Mouse (Mus musculus) ES-CJ7 (cell line): ENCODE data around the gene Klhdc9.

Source experiments
- DNase-seq: peaks from one replicate; pipeline ENCODE4 v3.0.0; 2011; ENCODE audit warnings: low read depth, low spot score

The Klhdc9 gene

DNA sequence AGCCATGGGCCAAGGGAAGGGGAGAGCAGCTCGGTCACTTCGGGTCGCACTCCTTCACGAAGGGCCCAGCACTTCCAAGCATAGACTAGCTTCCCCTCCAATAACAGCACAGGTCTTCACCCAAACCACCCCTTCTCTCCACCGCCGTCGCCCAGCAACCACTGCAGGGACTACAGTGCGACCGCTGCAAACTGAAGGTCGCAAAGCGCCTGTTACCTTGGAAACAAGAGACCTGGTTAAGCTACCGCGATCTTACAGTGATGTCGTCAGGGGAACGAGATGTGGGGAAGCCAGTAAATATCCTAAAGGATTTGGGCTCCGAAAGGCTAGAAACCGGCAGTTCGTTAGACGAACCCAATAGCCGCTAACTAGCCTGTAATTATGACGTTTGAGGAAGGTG, at the start of gene Klhdc9:
Gene Klhdc9 (minus strand): TSS at position 143 of the 400 bp plus-strand sequence.
- DNase-seq: peak; percentile 98

GRCm38 (mm10) chr1:171410231-171410630, 49.6 kb upstream of the Klhdc9 start:
- DNase-seq: no peak

DNA sequence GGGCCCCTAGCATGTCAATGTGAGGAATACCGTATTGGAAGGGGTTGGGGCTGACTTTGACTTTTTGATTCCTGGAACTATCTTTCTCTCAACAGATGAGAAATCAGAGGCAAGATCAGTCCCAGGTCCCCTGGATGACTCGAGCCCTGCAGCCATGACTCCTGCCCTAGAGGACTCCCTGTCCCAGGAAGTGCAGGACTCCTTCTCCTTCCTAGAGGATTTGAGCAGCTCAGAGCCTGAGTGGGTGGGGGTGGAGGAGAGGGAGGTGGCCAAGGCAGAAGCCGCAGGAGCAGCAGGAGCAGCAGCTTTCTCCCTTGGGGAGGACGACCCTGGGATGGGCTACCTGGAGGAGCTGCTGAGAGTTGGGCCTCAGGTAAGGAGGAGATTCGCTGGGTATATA, 46.7 kb upstream of the Klhdc9 start:
- no peak for DNase-seq

DNA sequence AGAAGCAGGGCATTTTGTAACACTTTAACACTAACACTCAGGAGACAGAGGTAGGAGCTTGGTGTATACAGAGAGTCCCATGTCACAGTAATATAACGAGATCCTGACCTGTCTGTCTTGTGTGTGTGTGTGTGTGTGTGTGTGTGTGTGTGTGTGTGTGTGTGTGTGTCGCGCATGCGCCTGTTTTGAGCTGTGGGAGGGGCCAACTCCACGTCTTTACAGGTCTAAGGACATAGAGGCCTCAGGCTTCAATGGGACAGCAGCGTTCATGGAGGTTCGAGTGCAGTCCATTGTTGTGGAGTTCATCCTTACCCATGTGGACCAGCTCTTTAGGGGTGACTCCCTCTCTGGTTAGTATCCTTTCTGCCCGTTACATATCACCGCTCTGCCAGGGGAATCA, 42.4 kb upstream of the Klhdc9 start:
- DNase-seq: no peak

GRCm38 (mm10) chr1:171401821-171402220, 41.2 kb upstream of the Klhdc9 start:
- DNase-seq: peak; percentile 89

GRCm38 (mm10) chr1:171390101-171390500, 29.5 kb upstream of the Klhdc9 start:
- peak; percentile 57 for DNase-seq

- no peak for DNase-seq
These were observed 27.9 kb upstream of the Klhdc9 start, which contains the start of gene Arhgap30 for GRCm38 (mm10) chr1:171388376-171389102. Gene Arhgap30, plus strand, starts transcription at chr1:171388954.

DNA sequence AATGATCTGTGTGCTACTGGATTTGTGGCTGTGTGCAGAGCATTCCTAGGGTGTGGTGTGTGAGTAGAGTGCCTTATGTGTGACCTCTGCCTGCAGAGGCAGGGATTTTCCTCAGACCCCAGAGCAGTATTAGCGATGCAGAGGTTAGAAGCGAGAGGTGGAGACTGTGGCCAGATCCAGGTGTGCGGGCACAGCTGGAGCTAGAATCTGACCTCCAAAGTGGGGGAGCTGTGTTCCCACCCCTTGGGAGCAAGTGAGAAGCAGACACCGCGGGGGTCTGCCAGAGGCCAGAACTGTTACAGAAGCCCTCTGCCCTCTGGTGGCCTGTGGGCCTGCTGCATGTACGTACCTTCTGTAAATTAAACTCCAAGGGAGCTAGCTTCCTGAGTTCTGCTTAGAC, 26.5 kb upstream of the Klhdc9 start:
- DNase-seq: peak; percentile 83

DNA sequence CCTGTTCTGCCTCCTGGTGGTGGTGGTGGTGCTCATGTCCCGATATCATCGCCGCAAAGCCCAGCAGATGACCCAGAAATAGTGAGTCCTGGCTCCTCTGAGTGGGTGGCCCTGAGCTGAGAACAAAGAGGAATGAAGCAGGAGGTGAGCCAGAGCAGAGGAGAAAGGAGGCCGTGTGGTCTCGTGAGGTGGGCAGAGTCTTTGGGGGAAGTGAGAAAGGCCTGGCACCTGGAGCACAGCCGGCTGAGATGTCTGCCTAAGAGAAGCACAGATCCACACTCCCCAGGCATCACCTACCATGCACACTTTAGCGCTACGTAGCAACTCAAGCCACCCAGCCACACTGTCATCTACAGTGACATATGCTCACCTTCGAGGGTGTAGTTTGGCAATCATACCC, 24.6 kb upstream of the Klhdc9 start:
- DNase-seq: no peak

DNA sequence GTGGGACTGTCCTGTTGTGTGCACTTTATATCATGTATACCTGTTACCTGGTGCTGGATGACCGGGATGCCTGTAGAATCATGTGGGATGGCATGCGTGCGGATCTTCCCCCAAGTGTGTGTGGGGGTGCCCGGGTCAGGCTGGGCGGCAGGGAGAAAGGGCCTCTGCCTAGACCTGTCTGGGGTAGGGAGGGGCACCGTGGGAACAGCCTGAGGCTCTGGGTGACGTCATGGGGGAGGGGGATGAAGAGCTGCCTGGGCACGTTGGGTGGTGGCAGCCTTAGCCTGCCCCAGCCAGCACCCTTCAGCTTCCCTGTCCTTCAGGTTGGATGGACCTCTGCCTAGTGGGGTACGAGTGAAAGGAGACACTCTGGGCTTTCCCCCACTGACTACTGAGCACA, 23.8 kb upstream of the Klhdc9 start:
- DNase-seq: no peak

DNA sequence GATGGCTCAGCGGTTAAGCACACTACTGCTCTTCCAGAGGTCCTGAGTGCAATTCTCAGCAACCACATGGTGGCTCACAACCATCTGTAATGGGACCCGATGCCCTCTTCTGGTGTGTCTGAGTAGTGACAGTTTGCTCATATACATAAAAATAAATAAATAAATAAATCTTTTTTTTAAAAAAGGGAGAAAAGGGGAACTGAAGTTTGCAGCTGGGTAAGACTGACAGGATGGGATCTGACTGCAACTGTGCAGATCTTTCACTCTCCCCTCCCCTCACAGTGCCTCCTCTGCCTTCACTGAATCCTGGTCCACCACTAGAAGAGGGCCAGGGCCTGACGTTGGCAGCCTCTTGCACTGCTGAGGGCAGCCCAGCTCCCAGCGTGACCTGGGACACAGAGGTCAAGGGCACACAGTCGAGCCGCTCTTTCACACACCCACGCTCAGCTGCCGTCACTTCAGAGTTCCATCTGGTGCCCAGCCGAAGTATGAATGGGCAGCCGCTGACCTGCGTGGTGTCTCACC, 21.6 kb upstream of the Klhdc9 start:
- DNase-seq: no peak

DNA sequence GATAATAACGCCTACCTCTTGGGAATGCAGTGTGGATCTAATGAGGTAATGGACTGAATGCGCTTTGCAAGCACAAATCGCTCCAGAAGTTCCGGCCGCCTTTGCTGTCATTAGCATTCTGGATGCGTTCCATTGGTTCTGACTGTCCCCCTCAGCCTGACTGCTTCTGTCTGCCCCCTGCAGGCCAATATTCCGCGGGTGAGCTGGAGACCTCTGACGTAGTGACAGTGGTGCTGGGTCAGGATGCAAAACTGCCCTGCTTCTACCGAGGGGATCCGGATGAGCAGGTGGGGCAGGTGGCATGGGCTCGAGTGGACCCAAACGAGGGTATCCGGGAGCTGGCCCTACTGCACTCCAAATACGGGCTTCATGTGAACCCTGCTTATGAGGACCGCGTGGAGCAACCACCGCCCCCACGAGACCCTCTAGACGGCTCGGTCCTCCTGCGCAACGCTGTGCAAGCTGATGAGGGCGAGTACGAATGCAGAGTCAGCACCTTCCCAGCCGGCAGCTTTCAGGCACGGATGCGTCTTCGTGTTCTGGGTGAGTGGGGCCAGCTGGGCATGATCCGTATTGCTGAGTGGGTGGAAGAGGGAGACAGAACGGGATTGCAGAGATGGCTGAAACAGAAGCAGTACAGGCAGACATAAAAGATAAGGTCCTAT, 19.5 kb upstream of the Klhdc9 start:
- DNase-seq: peak; percentile 92

DNA sequence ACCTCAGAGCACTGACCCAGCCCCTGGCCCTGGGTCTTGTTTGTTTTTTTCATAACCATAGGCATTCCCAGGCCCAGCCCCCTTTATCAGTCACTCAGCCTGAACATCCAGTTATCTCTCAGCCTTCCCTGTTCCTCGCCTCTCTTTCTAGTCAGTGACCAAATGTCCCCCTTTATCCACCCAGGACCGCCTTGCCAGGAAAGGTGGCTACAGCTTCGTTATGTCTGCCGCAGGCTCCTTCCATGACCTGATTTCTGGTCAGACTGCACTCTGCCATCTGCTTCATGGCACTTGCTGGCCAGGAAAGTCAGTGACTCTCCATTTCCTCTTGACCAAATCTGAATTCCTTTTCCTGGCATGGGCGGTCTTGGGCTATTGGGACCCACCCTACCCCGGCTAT, 17.7 kb upstream of the Klhdc9 start:
- no peak for DNase-seq

- DNase-seq: no peak
These were observed 15.1 kb upstream of the Klhdc9 start for GRCm38 (mm10) chr1:171375646-171376097.

GRCm38 (mm10) chr1:171373946-171374345, 13.3 kb upstream of the Klhdc9 start:
- peak; percentile 48 for DNase-seq

GRCm38 (mm10) chr1:171372880-171373279, 12.3 kb upstream of the Klhdc9 start:
- DNase-seq: peak; percentile 34

DNA sequence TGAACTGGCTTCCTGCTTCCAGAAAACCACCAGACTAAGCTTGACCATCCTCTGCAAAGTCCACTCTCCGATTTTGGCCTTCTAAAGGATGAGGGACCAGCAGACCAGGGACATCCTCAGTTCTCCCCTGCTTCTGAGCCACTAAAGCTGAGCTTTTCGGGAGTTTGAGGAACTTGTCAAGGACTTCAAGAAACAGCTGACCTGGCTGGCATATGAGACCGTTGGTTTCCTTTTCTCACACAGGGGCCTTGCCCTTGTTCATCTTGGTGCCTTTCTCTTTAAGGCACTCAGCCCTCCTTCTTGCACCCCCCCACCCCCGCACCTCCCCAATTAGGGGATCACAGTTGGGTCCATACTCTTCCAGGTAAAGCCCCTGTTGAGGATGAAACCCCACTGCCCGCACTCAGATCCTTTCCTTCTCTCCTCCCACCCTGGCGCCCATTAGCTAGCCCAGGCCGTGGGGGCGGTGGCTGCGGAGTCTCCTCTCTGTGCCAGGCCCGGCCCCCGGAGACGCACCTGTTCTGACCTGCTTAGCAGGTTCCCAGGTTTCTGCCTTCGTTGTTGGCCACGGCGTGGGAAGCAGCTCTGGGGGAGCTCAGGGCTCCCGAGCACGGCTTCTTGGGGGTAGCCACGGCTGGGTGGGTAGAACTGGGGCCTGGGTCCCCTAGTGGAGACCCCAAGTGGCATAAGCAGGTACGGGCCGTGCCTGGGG, 9.4 kb upstream of the Klhdc9 start, which contains the start of gene Nectin4:
Gene Nectin4 (plus strand): TSS at position 255 of the 712 bp plus-strand sequence.
- no peak for DNase-seq

GRCm38 (mm10) chr1:171365934-171366333, 5.3 kb upstream of the Klhdc9 start:
- no peak for DNase-seq

DNA sequence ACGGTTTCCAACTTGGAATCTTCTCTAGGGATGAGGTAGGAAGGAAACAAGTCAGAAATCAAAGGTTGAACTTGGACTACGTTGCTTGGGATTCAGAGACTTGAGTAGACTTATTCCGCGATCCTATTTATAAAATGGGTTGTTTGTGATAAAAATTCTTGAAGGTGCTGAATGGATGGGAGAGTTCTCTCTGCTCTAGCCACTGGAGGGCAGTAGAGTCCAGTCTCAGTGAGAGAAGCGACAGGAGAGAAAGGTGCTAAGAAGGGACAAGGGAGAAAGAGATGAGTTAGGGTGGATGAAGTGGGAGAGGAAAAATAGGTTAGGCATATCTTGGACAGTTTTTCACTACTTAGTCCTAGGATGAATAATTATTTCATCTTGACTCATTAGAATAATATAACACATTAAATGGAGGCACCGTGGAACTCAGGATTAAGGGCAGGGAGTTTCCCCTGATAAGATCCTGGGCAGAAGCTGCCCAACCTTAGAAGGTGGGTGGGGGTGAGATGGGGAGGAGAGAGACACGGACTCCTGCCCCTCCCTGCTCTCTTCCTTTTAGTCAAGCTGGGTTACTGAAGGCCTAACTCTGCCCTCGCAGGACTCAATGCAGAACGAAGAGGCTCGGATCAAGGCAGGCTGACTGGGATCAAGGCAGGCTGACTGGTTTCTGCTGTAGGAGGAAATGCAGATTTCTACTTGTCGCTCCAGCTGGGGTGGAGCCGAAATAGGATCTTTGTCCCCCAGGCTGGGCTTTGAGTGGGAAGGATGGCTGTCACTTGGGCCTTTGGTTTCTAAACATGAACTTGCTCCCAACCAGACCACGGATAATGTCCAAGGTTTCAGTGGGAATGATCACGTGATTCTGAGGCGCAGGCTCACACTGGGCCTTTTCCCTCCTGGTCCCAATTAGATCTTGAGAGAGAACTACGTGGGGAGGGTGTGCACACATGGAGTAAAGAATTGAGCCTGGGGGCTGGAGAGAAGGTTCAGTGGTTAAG, 807 bp upstream of the Klhdc9 start:
- peak; percentile 90 for DNase-seq

DNA sequence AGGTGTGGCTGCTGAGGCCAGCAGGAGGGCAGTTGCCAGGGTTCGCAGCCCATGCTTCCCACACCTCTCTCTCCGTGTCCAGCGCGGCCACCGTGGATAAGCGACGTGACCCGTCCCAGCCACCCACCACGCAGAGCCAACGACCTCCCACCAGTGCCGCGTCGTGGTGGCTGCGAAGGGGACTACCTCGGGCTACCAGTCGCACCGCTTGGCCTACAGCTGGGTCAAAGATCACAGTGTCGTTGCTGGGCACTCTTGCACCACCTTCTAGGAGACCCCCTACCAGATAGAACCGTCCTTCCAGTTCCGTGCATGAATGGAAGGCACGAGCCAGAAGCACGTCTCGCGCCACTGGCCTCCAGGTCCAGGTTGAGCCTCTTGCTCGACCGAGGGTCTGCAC, 345 bp downstream of the Klhdc9 start:
- no peak for DNase-seq

GRCm38 (mm10) chr1:171358421-171358820, 2.2 kb downstream of the Klhdc9 start:
- peak; percentile 67 for DNase-seq
